Mouse (Mus musculus): ENCODE results near the gene Ywhah.

The Ywhah gene

GRCm38 (mm10) chr5:33018561-33019425 is at the start of gene Ywhah:
TSS of gene Ywhah (plus strand) at chr5:33018816.
- DNase-seq (ENCODE audit: low spot score in 2 of 2) = peak; percentile 97

- no peak for DNase-seq (ENCODE audit: low spot score in 2 of 2)
Measured at GRCm38 (mm10) chr5:32976541-32976940, 42.1 kb upstream of the Ywhah start.

GRCm38 (mm10) chr5:32977179-32977578 is 41.4 kb upstream of the Ywhah start:
- DNase-seq (ENCODE audit: low spot score in 2 of 2) = no peak

- DNase-seq (ENCODE audit: low spot score in 2 of 2) = no peak
Measured at GRCm38 (mm10) chr5:32985379-32985778, 33.2 kb upstream of the Ywhah start.

GRCm38 (mm10) chr5:32987873-32988272 is 30.7 kb upstream of the Ywhah start:
- no peak for DNase-seq (ENCODE audit: low spot score in 2 of 2)

GRCm38 (mm10) chr5:32989959-32990640 is 28.5 kb upstream of the Ywhah start:
- peak; percentile 7 to 10 for DNase-seq (ENCODE audit: low spot score in 2 of 2)

GRCm38 (mm10) chr5:32991152-32991551 is 27.5 kb upstream of the Ywhah start:
- DNase-seq (ENCODE audit: low spot score in 2 of 2) = peak; percentile 39 to 60

GRCm38 (mm10) chr5:32994471-32994870 is 24.1 kb upstream of the Ywhah start:
- no peak for DNase-seq (ENCODE audit: low spot score in 2 of 2)

- DNase-seq (ENCODE audit: low spot score in 2 of 2) = no peak
Measured at GRCm38 (mm10) chr5:32995756-32996155, 22.9 kb upstream of the Ywhah start.

- no peak for DNase-seq (ENCODE audit: low spot score in 2 of 2)
Measured at GRCm38 (mm10) chr5:32996560-32996959, 22.1 kb upstream of the Ywhah start.

- DNase-seq (ENCODE audit: low spot score in 2 of 2) = peak; percentile 22 to 31
Measured at GRCm38 (mm10) chr5:32997686-32998085, 20.9 kb upstream of the Ywhah start.

- no peak for DNase-seq (ENCODE audit: low spot score in 2 of 2)
Measured at GRCm38 (mm10) chr5:32998783-32999182, 19.8 kb upstream of the Ywhah start.

GRCm38 (mm10) chr5:33001111-33001510 is 17.5 kb upstream of the Ywhah start:
- DNase-seq (ENCODE audit: low spot score in 2 of 2) = no peak

- DNase-seq (ENCODE audit: low spot score in 2 of 2) = no peak
Measured at GRCm38 (mm10) chr5:33002781-33003180, 15.8 kb upstream of the Ywhah start.

GRCm38 (mm10) chr5:33003500-33003899 is 15.1 kb upstream of the Ywhah start:
- DNase-seq (ENCODE audit: low spot score in 2 of 2) = no peak

GRCm38 (mm10) chr5:33004110-33004509 is 14.5 kb upstream of the Ywhah start:
- DNase-seq (ENCODE audit: low spot score in 2 of 2) = no peak

- no peak for DNase-seq (ENCODE audit: low spot score in 2 of 2)
Measured at GRCm38 (mm10) chr5:33005442-33006145, 13.0 kb upstream of the Ywhah start.

GRCm38 (mm10) chr5:33006670-33007069 is 11.9 kb upstream of the Ywhah start:
- DNase-seq (ENCODE audit: low spot score in 2 of 2) = no peak

GRCm38 (mm10) chr5:33007371-33007770 is 11.2 kb upstream of the Ywhah start:
- no peak for DNase-seq (ENCODE audit: low spot score in 2 of 2)

GRCm38 (mm10) chr5:33009301-33009700 is 9.3 kb upstream of the Ywhah start:
- no peak for DNase-seq (ENCODE audit: low spot score in 2 of 2)

- peak; percentile 26 to 41 for DNase-seq (ENCODE audit: low spot score in 2 of 2)
Measured at GRCm38 (mm10) chr5:33009818-33010812, 8.5 kb upstream of the Ywhah start.

All from heart, adult 9 months (tissue).